In genomic region chr19:8818801-8819595, GRCm38 (mm10) we compare ENCODE assay signal across 8 mouse cellular contexts. TPM values are rescaled to one million over a fixed set of nuclear protein-coding genes. Genes with fewer than 3 reads are reported as not detected.
DNase-seq lines count a peak whose midpoint lies in the region; ATAC-seq and TF ChIP-seq lines count a peak whose summit lies in the region.

Gene Ttc9c (minus strand): TSS chr19:8819333.

- ATAC-seq in neutrophil, adult 5-6 weeks (ENCODE audit: extremely low read depth, insufficient number of reproducible peaks, low FRiP score, poor library complexity, severe bottlenecking): peak; percentile 68

- WGBS in lung, adult 2 months: under 1% methylated on average over 33 of the region's 33 CpGs
- under 1% methylated on average over 33 of the region's 33 CpGs for WGBS in thymus, adult 2 months

- no peaks in the 10 kb centered on the region for H3K27me3 ChIP-seq in thymus, adult 2 months (ENCODE audit: control insufficient read depth, insufficient read depth, low read length)

- peak within 1 kb of the TSS; percentile 93 for H3K4me3 ChIP-seq in layer of hippocampus, adult 2 months
- peak within 1 kb of the TSS; percentile 97 for H3K4me3 ChIP-seq in lung, adult 2 months (replicated peaks; ENCODE audit: extremely low read depth, low read depth, low read length)
- H3K4me3 ChIP-seq in thymus, adult 2 months (ENCODE audit: control insufficient read depth, insufficient read depth, low read length): peak within 1 kb of the TSS; percentile 62

- TF ChIP-seq CTCF in layer of hippocampus, adult 2 months (conservative IDR thresholded peaks at IDR 0.05): no peak
- TF ChIP-seq CTCF in lung, adult 2 months (IDR thresholded peaks at IDR 0.05; ENCODE audit: insufficient read depth, low read length): no peak
- no peak for TF ChIP-seq CTCF in thymus, adult 2 months (IDR thresholded peaks at IDR 0.05; ENCODE audit: borderline replicate concordance, control insufficient read depth, extremely low read depth, insufficient read depth, low read length, poor library complexity)

- peak; percentile 100 for DNase-seq in NIH3T3 (ENCODE audit: low read depth)
- peak; percentile 99 for DNase-seq in cerebellum, adult 9-10 months
- DNase-seq in forelimb bud, embryonic 11.5 days (ENCODE audit: low read depth, low spot score): peak; percentile 98
- peak; percentile 96 for DNase-seq in heart, postnatal 4 days
- DNase-seq in layer of hippocampus, adult 2 months (ENCODE audit: low spot score in 2 of 2): peak; percentile 95 to 99
- peak; percentile 92 for DNase-seq in lung, adult 2 months
- DNase-seq in thymus, adult 2 months: peak; percentile 92

- H3K4me1 ChIP-seq in lung, adult 2 months (ENCODE audit: control insufficient read depth, insufficient read depth, low read length): peaks cover 9% of the 10 kb centered on the region
- peaks cover 9% of the 10 kb centered on the region for H3K4me1 ChIP-seq in thymus, adult 2 months (replicated peaks; ENCODE audit: control insufficient read depth, insufficient read depth, low read length)

- H3K36me3 ChIP-seq in thymus, adult 2 months (ENCODE audit: control insufficient read depth, insufficient read depth, low read length): peaks cover 19% of the 10 kb centered on the region

- peak; percentile 89; the same call in 1 of the 2 replicates for TF ChIP-seq POLR2A in lung, adult 2 months (IDR thresholded peaks at IDR 0.05; ENCODE audit: borderline replicate concordance, extremely low read depth, low read depth, low read length)
- peak; percentile 73 for TF ChIP-seq POLR2A in thymus, adult 2 months (IDR thresholded peaks at IDR 0.05; ENCODE audit: control insufficient read depth, extremely low read depth, insufficient read depth, low read length, poor library complexity)

- peak within 1 kb of the TSS; percentile 99 for H3K27ac ChIP-seq in layer of hippocampus, adult 2 months
- H3K27ac ChIP-seq in thymus, adult 2 months (ENCODE audit: control insufficient read depth, insufficient read depth, low read length): peak within 1 kb of the TSS; percentile 91

RNA-seq across cellular contexts. Expression of gene Ttc9c, which starts in this region (rescaled TPM):
- 10 to 100 TPM; 20.9 to 22.8 TPM for total RNA-seq in heart, postnatal 4 days (2021)
- total RNA-seq in layer of hippocampus, adult 2 months (2021): 10 to 100 TPM; 36.5 to 37.9 TPM
- polyA plus RNA-seq in lung, adult 2 months (2012; rRNA removed): 8.5 and 12.8 TPM in 2 replicates
- total RNA-seq in neutrophil, adult 5-6 weeks (2017): 46.0 and 48.2 TPM in 2 replicates
- 36.1 and 37.5 TPM in 2 replicates for polyA plus RNA-seq in thymus, adult 2 months (2012; rRNA removed)

Comparison
In these comparisons a context has a peak if more than half of its experiments do, and no peak if none do; other contexts are left out.
1. Peak in every context shown above with its lines: DNase-seq, ATAC-seq, H3K4me3 ChIP-seq and H3K27ac ChIP-seq.